9 mouse cellular contexts compared by ENCODE assay signal in the genomic region with DNA sequence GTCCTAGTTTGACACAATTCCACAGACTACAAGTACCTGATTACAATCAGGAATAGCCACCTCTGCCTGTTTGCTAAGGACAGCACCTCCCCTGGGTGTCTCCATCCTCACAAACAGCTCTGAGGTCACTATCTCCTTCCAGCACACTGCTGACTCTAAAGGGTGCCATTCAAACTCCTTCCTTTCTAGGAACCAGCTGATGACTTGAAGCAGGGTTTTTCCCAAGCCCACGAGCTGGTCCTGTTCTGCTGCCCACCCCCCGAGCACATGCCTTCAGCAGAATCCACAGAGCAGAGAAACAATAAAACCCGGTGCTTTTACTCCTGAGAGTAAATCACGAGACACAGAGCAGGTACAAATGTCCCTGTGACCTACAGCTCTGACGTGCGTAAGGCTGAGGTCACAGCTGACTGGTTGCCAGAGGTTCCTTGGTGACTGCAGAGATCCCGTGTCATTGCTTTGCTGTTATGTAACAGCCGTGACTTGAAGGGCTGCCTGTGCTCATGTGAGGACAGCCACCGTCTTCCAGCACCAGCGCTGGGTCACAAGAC.
DNase-seq lines count a peak whose midpoint lies in the region; ATAC-seq and TF ChIP-seq lines count a peak whose summit lies in the region.
"Had no signal": no experiment of that assay in that cellular context is flagged by ENCODE, and none has a peak within 500 bp of the region (broad histone marks: within the 10 kb centered on the region; RNA-seq: fewer than 3 reads in every experiment).

No protein-coding gene starts in this region.

- H3K27ac ChIP-seq in kidney, postnatal 0 days, result no peak overlapping the region
- H3K27ac ChIP-seq: liver, embryonic 13.5 days had no signal

- no peak for TF ChIP-seq CTCF in kidney, postnatal 0 days (IDR thresholded peaks at IDR 0.05; ENCODE audit: low read depth)

- peak; percentile 87 for ATAC-seq in kidney, postnatal 0 days (replicated peaks; ENCODE audit: low FRiP score, low read depth)
- ATAC-seq in monocyte, adult 5-6 weeks (replicated peaks; ENCODE audit: insufficient number of reproducible peaks, low FRiP score, low TSS enrichment, poor library complexity, severe bottlenecking), result peak; percentile 71

- no peak overlapping the region for H3K4me3 ChIP-seq in kidney, postnatal 0 days (replicated peaks; ENCODE audit: low read depth, low read length)
- H3K4me3 ChIP-seq: liver, embryonic 13.5 days had no signal

- H3K4me2 ChIP-seq in kidney, postnatal 0 days (ENCODE audit: low read length), result no peak overlapping the region
- H3K4me2 ChIP-seq: liver, embryonic 13.5 days had no signal

- H3K4me1 ChIP-seq in kidney, postnatal 0 days (replicated peaks; ENCODE audit: insufficient read depth, low read length), result peaks cover 7% of the 10 kb centered on the region; the same call in 1 of the 2 replicates

- peak; percentile 30 for DNase-seq in layer of hippocampus, adult 9-11 months
- no peak for DNase-seq in layer of hippocampus, postnatal 25 days (ENCODE audit: extremely low spot score in 1 of 2, low spot score in 1 of 2)
- DNase-seq in cerebellum, adult 9-10 months, result peak; percentile 82
- DNase-seq in heart, adult 9 months (ENCODE audit: low spot score in 2 of 2), result peak; percentile 78 to 87
- peak; percentile 63 for DNase-seq in kidney, postnatal 0 days (ENCODE audit: low spot score)
- no peak for DNase-seq in testis, postnatal 14 days (ENCODE audit: low spot score)
- DNase-seq in c-Kit-positive CD71-positive TER-119-positive erythroid progenitor cells, embryonic 14.5 days (ENCODE audit: low spot score), result no peak
- DNase-seq: liver, embryonic 13.5 days had no signal

- H3K9ac ChIP-seq in kidney, postnatal 0 days (ENCODE audit: low read depth, low read length), result no peak overlapping the region
- H3K9ac ChIP-seq: liver, embryonic 13.5 days had no signal

- 0 out of 2 replicates have a peak, but pooled peaks cover 4% of the 10 kb centered on the region for H3K27me3 ChIP-seq in kidney, postnatal 0 days (ENCODE audit: insufficient read depth, low read length)

- H3K36me3 ChIP-seq in kidney, postnatal 0 days (ENCODE audit: insufficient read depth, low read length), result no peaks in the 10 kb centered on the region
- H3K36me3 ChIP-seq: liver, embryonic 13.5 days had no signal

- H3K9me3 ChIP-seq in kidney, postnatal 0 days (replicated peaks; ENCODE audit: low read length), result no peaks in the 10 kb centered on the region
- H3K9me3 ChIP-seq: liver, embryonic 13.5 days had no signal

- 12% methylated on average over 10 of the region's 10 CpGs for WGBS in kidney, postnatal 0 days

Comparison
In these comparisons a context has a peak if more than half of its experiments do, and no peak if none do; other contexts are left out.
1. DNase-seq: peak in layer of hippocampus, adult 9-11 months (single experiment), cerebellum, adult 9-10 months (single experiment), heart, adult 9 months (2 of 2) and kidney, postnatal 0 days (single experiment); none in layer of hippocampus, postnatal 25 days (0 of 2), testis, postnatal 14 days (single experiment) and c-Kit-positive CD71-positive TER-119-positive erythroid progenitor cells, embryonic 14.5 days (single experiment).